Comparison of ENCODE assay signal across 26 mouse cellular contexts in the genomic region with DNA sequence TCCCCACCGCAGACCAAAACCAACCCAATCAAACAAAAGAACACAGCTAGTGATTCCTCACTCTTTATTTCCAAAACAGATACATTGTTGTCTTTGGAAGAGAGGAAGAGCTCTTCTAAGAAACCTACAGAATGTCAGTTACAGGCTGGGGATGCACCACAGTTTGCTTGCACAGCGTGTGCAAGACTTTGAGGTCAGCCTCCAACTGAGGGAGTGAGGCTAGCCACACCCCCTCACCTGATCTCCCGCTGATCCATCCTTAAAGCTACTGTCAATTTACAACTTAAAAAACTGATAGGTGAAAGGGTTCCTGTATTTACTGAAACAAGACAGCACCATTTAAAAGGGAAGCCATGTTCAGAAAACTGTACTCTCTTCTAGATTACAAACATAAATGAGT. TPM values are rescaled to one million over a fixed set of nuclear protein-coding genes. Genes with fewer than 3 reads are reported as not detected.
A peak's percentile ranks its signal among the peaks of the same experiment; 100 is the strongest.
DNase-seq lines count a peak whose midpoint lies in the region; ATAC-seq lines count a peak whose summit lies in the region.
"Had no signal": no experiment of that assay in that cellular context is flagged by ENCODE, and none has a peak within 500 bp of the region (broad histone marks: within the 10 kb centered on the region; RNA-seq: fewer than 3 reads in every experiment).

No protein-coding gene starts in this region.

- no peaks in the 10 kb centered on the region for H3K9me3 ChIP-seq in hindbrain, embryonic 10.5 days
- H3K9me3 ChIP-seq in hindbrain, embryonic 14.5 days (ENCODE audit: control insufficient read depth, low read length) = no peaks in the 10 kb centered on the region
- H3K9me3 ChIP-seq in midbrain, embryonic 10.5 days (replicated peaks) = no peaks in the 10 kb centered on the region
- no peaks in the 10 kb centered on the region for H3K9me3 ChIP-seq in midbrain, embryonic 11.5 days (ENCODE audit: control insufficient read depth, low read length)
- no peaks in the 10 kb centered on the region for H3K9me3 ChIP-seq in limb, embryonic 13.5 days
- H3K9me3 ChIP-seq: heart, embryonic 13.5 days; hindbrain, embryonic 15.5 days; liver, embryonic 12.5 days had no signal

- ATAC-seq in hindbrain, embryonic 14.5 days (ENCODE audit: low FRiP score) = no peak
- ATAC-seq in midbrain, embryonic 11.5 days (ENCODE audit: low FRiP score) = no peak
- ATAC-seq in limb, embryonic 13.5 days (ENCODE audit: low FRiP score, low read depth) = no peak
- no peak for ATAC-seq in activated CD4-positive, CD25-positive, alpha-beta regulatory T cell, adult 4 months
- ATAC-seq: intestine, postnatal 0 days; liver, embryonic 12.5 days; Patski had no signal

- H3K9ac ChIP-seq in hindbrain, embryonic 14.5 days = no peak overlapping the region
- no peak overlapping the region for H3K9ac ChIP-seq in midbrain, embryonic 11.5 days (ENCODE audit: low read length)
- H3K9ac ChIP-seq in limb, embryonic 13.5 days = no peak overlapping the region
- H3K9ac ChIP-seq: heart, embryonic 13.5 days; hindbrain, embryonic 15.5 days; liver, embryonic 12.5 days had no signal

- WGBS in hindbrain, embryonic 10.5 days = under 1% methylated on average over 3 of the region's 3 CpGs
- 5% methylated on average over 3 of the region's 3 CpGs for WGBS in hindbrain, embryonic 14.5 days
- 1% methylated on average over 3 of the region's 3 CpGs for WGBS in midbrain, embryonic 10.5 days
- 0% methylated on average over 3 of the region's 3 CpGs for WGBS in midbrain, embryonic 11.5 days
- 7% methylated on average over 3 of the region's 3 CpGs for WGBS in limb, embryonic 13.5 days

- H3K27me3 ChIP-seq in hindbrain, embryonic 10.5 days (ENCODE audit: insufficient read depth, poor library complexity, severe bottlenecking) = peaks cover 100% of the 10 kb centered on the region
- peaks cover 98% of the 10 kb centered on the region for H3K27me3 ChIP-seq in hindbrain, embryonic 14.5 days (ENCODE audit: control insufficient read depth, insufficient read depth, low read length)
- peaks cover 100% of the 10 kb centered on the region for H3K27me3 ChIP-seq in midbrain, embryonic 10.5 days (ENCODE audit: low read depth, poor library complexity, severe bottlenecking)
- peaks cover 83% of the 10 kb centered on the region for H3K27me3 ChIP-seq in midbrain, embryonic 11.5 days (ENCODE audit: control insufficient read depth, insufficient read depth, low read length)
- H3K27me3 ChIP-seq in limb, embryonic 13.5 days = peaks cover 72% of the 10 kb centered on the region

- no peak overlapping the region for H3K4me2 ChIP-seq in hindbrain, embryonic 14.5 days (replicated peaks)
- H3K4me2 ChIP-seq in midbrain, embryonic 11.5 days = no peak overlapping the region
- peak overlapping the region; percentile 35 for H3K4me2 ChIP-seq in limb, embryonic 13.5 days (replicated peaks)
- H3K4me2 ChIP-seq: heart, embryonic 13.5 days; hindbrain, embryonic 15.5 days; liver, embryonic 12.5 days had no signal

- H3K36me3 ChIP-seq in hindbrain, embryonic 10.5 days = no peaks in the 10 kb centered on the region
- H3K36me3 ChIP-seq in hindbrain, embryonic 14.5 days (replicated peaks; ENCODE audit: control insufficient read depth, insufficient read depth) = no peaks in the 10 kb centered on the region
- H3K36me3 ChIP-seq in midbrain, embryonic 10.5 days = no peaks in the 10 kb centered on the region
- no peaks in the 10 kb centered on the region for H3K36me3 ChIP-seq in midbrain, embryonic 11.5 days (ENCODE audit: control insufficient read depth, insufficient read depth, low read length)
- no peaks in the 10 kb centered on the region for H3K36me3 ChIP-seq in limb, embryonic 13.5 days
- H3K36me3 ChIP-seq: heart, embryonic 13.5 days; hindbrain, embryonic 15.5 days; liver, embryonic 12.5 days had no signal

- H3K4me3 ChIP-seq in hindbrain, embryonic 10.5 days = 0 out of 2 replicates have a peak overlapping the region, but pooled peaks have one; percentile 20
- no peak overlapping the region for H3K4me3 ChIP-seq in hindbrain, embryonic 14.5 days (replicated peaks; ENCODE audit: low read length)
- no peak overlapping the region for H3K4me3 ChIP-seq in midbrain, embryonic 10.5 days
- no peak overlapping the region for H3K4me3 ChIP-seq in midbrain, embryonic 11.5 days (ENCODE audit: low read depth, low read length)
- peak overlapping the region; percentile 20 for H3K4me3 ChIP-seq in limb, embryonic 13.5 days
- H3K4me3 ChIP-seq: heart, adult 2 months; heart, embryonic 13.5 days; hindbrain, embryonic 15.5 days; liver, embryonic 12.5 days had no signal

- peaks cover 37% of the 10 kb centered on the region for H3K4me1 ChIP-seq in hindbrain, embryonic 10.5 days (replicated peaks)
- peaks cover 10% of the 10 kb centered on the region; the same call in 1 of the 2 replicates for H3K4me1 ChIP-seq in hindbrain, embryonic 14.5 days (replicated peaks; ENCODE audit: control insufficient read depth, insufficient read depth, low read length)
- H3K4me1 ChIP-seq in midbrain, embryonic 10.5 days = peaks cover 35% of the 10 kb centered on the region
- peaks cover 6% of the 10 kb centered on the region; the same call in 1 of the 2 replicates for H3K4me1 ChIP-seq in midbrain, embryonic 11.5 days (ENCODE audit: control insufficient read depth, insufficient read depth, low read length)
- H3K4me1 ChIP-seq in limb, embryonic 13.5 days = peaks cover 29% of the 10 kb centered on the region
- H3K4me1 ChIP-seq: liver, embryonic 12.5 days had no signal

- no peak for DNase-seq in hindbrain, embryonic 10.5 days (ENCODE audit: low spot score)
- DNase-seq in hindbrain, embryonic 14.5 days (ENCODE audit: low spot score) = no peak
- peak; percentile 24 for DNase-seq in midbrain, embryonic 10.5 days (ENCODE audit: low spot score)
- DNase-seq in midbrain, embryonic 11.5 days (ENCODE audit: low spot score, missing footprints) = no peak
- DNase-seq in ZHBTc4 (ENCODE audit: low read depth, low spot score) = peak; percentile 30
- no peak for DNase-seq in gastrocnemius, postnatal 10 days
- DNase-seq: adrenal gland, postnatal 10 days; cerebellum, adult 18-20 months; cerebellum, postnatal 14 days; gastrocnemius, postnatal 36 days; heart, adult 2 months; heart, postnatal 14 days; kidney, postnatal 25 days; lung, adult 18-20 months; lung, postnatal 14 days; right cerebral cortex, postnatal 14 days; thymus, postnatal 14 days had no signal

- no peak overlapping the region for H3K27ac ChIP-seq in hindbrain, embryonic 10.5 days
- H3K27ac ChIP-seq in hindbrain, embryonic 14.5 days = no peak overlapping the region
- H3K27ac ChIP-seq in midbrain, embryonic 10.5 days (replicated peaks) = no peak overlapping the region
- no peak overlapping the region for H3K27ac ChIP-seq in midbrain, embryonic 11.5 days (ENCODE audit: low read depth, low read length)
- H3K27ac ChIP-seq in limb, embryonic 13.5 days = no peak overlapping the region
- H3K27ac ChIP-seq: heart, adult 2 months; heart, embryonic 13.5 days; hindbrain, embryonic 15.5 days; liver, embryonic 12.5 days had no signal

RNA-seq across cellular contexts. Expression of gene Dbx2, which starts 3.9 kb away (rescaled TPM):
- polyA plus RNA-seq in hindbrain, embryonic 10.5 days (2016; fragmentation: Nextera tagmentation; extraction: Ambion mirVana) = 5.5 and 7.4 TPM in 2 replicates
- polyA plus RNA-seq in hindbrain, embryonic 14.5 days (2014; fragmentation: Nextera tagmentation; extraction: Ambion mirVana) = 8.1 and 9.4 TPM in 2 replicates
- 3.2 and 3.6 TPM in 2 replicates for polyA plus RNA-seq in midbrain, embryonic 10.5 days (2016; fragmentation: Nextera tagmentation; extraction: Ambion mirVana)
- 3.0 and 4.0 TPM in 2 replicates for polyA plus RNA-seq in midbrain, embryonic 11.5 days (2014; fragmentation: Nextera tagmentation; extraction: Ambion mirVana)
- polyA plus RNA-seq in limb, embryonic 13.5 days (2015; fragmentation: Nextera tagmentation; extraction: Ambion mirVana) = 13.9 and 20.0 TPM in 2 replicates
- under 1 TPM; 0.18 to 0.35 TPM for total RNA-seq in gastrocnemius, postnatal 10 days (2021)
- polyA plus RNA-seq in activated CD4-positive, CD25-positive, alpha-beta regulatory T cell, adult 4 months (2017; shearing (Covaris generic)) = not detected
- total RNA-seq: adrenal gland, postnatal 10 days; gastrocnemius, postnatal 36 days; heart, adult 2 months; heart, postnatal 14 days; megakaryocyte, adult 5-6 weeks had no signal
- polyA plus RNA-seq: heart, adult 2 months; heart, embryonic 13.5 days; intestine, postnatal 0 days; kidney, embryonic 14.5 days; liver, embryonic 12.5 days; Patski had no signal

Comparison
In these comparisons a context has a peak if more than half of its experiments do, and no peak if none do; other contexts are left out.
1. DNase-seq: peak in midbrain, embryonic 10.5 days (single experiment) and ZHBTc4 (single experiment); none in hindbrain, embryonic 10.5 days (single experiment), hindbrain, embryonic 14.5 days (single experiment), midbrain, embryonic 11.5 days (single experiment) and gastrocnemius, postnatal 10 days (single experiment).
2. H3K4me3 ChIP-seq: peak in hindbrain, embryonic 10.5 days (single experiment) and limb, embryonic 13.5 days (single experiment); none in hindbrain, embryonic 14.5 days (single experiment), midbrain, embryonic 10.5 days (single experiment) and midbrain, embryonic 11.5 days (single experiment).